9 mouse cellular contexts compared by ENCODE assay signal in genomic region chr9:107555031-107555457, GRCm38 (mm10). TPM values are rescaled to one million over a fixed set of nuclear protein-coding genes. Genes with fewer than 3 reads are reported as not detected.
DNase-seq lines count a peak whose midpoint lies in the region; ATAC-seq and TF ChIP-seq lines count a peak whose summit lies in the region.
"Had no signal": no experiment of that assay in that cellular context is flagged by ENCODE, and none has a peak within 500 bp of the region (broad histone marks: within the 10 kb centered on the region; RNA-seq: fewer than 3 reads in every experiment).

No protein-coding gene starts in this region.

- no peak for TF ChIP-seq RAD21 in MEL (IDR thresholded peaks at IDR 0.05; ENCODE audit: low read depth, low read length)

- H3K27me3 ChIP-seq in MEL (ENCODE audit: control insufficient read depth in 1 of 2, insufficient read depth in 2 of 2, low read length in 2 of 2): no peaks in the 10 kb centered on the region
- H3K27me3 ChIP-seq in hindbrain, embryonic 15.5 days: peaks cover 31% of the 10 kb centered on the region
- H3K27me3 ChIP-seq in liver, embryonic 12.5 days (replicated peaks): peaks cover 25% of the 10 kb centered on the region
- peaks cover 26% of the 10 kb centered on the region for H3K27me3 ChIP-seq in midbrain, postnatal 0 days (ENCODE audit: insufficient read depth, low read length)

- no peaks in the 10 kb centered on the region for H3K9me3 ChIP-seq in MEL (replicated peaks; ENCODE audit: insufficient read depth, low read length)
- H3K9me3 ChIP-seq in hindbrain, embryonic 15.5 days: no peaks in the 10 kb centered on the region
- H3K9me3 ChIP-seq in liver, embryonic 12.5 days (replicated peaks): no peaks in the 10 kb centered on the region
- no peaks in the 10 kb centered on the region for H3K9me3 ChIP-seq in midbrain, postnatal 0 days (ENCODE audit: low read length)

- peak overlapping the region; percentile 94 for H3K9ac ChIP-seq in MEL (ENCODE audit: control insufficient read depth, low read depth, low read length, poor library complexity, severe bottlenecking)
- peak overlapping the region; percentile 64 for H3K9ac ChIP-seq in hindbrain, embryonic 15.5 days
- H3K9ac ChIP-seq in liver, embryonic 12.5 days: peak overlapping the region; percentile 93
- H3K9ac ChIP-seq in midbrain, postnatal 0 days (replicated peaks; ENCODE audit: low read length, poor library complexity, severe bottlenecking): peak overlapping the region; percentile 74

- peaks cover 7 to 29% of the 10 kb centered on the region in 2 experiments; a peak in 3 of 4 replicates for H3K36me3 ChIP-seq in MEL (ENCODE audit: control insufficient read depth in 1 of 2, insufficient read depth in 2 of 2, low read length in 2 of 2)
- H3K36me3 ChIP-seq in hindbrain, embryonic 15.5 days: peaks cover 28% of the 10 kb centered on the region
- peaks cover 37% of the 10 kb centered on the region for H3K36me3 ChIP-seq in liver, embryonic 12.5 days
- H3K36me3 ChIP-seq in midbrain, postnatal 0 days (ENCODE audit: insufficient read depth, low read length): peaks cover 25% of the 10 kb centered on the region

- peak overlapping the region; percentile 82 to 91 for H3K4me3 ChIP-seq in MEL (ENCODE audit: control insufficient read depth in 1 of 2, insufficient read depth in 1 of 2, low read depth in 2 of 2, low read length in 2 of 2)
- H3K4me3 ChIP-seq in bone marrow macrophage, adult 2 months (ENCODE audit: insufficient read depth, low read length): peak overlapping the region; percentile 83
- H3K4me3 ChIP-seq in hindbrain, embryonic 15.5 days: peak overlapping the region; percentile 52
- peak overlapping the region; percentile 80 for H3K4me3 ChIP-seq in liver, embryonic 12.5 days
- H3K4me3 ChIP-seq in midbrain, postnatal 0 days (ENCODE audit: low read depth, low read length): peak overlapping the region; percentile 74

- peak overlapping the region; percentile 90 for H3K27ac ChIP-seq in MEL (ENCODE audit: control insufficient read depth, low read depth, low read length)
- H3K27ac ChIP-seq in bone marrow macrophage, adult 2 months (ENCODE audit: insufficient read depth, low read depth, low read length): peak overlapping the region; percentile 95
- peak overlapping the region; percentile 84 for H3K27ac ChIP-seq in hindbrain, embryonic 15.5 days (replicated peaks)
- H3K27ac ChIP-seq in liver, embryonic 12.5 days: peak overlapping the region; percentile 96
- H3K27ac ChIP-seq in midbrain, postnatal 0 days (ENCODE audit: low read depth, low read length): peak overlapping the region; percentile 79

- 0% methylated on average over 23 of the region's 23 CpGs for WGBS in hindbrain, embryonic 15.5 days
- WGBS in liver, embryonic 12.5 days (ENCODE audit: insufficient replicate concordance): 0% methylated on average over 23 of the region's 23 CpGs
- WGBS in midbrain, postnatal 0 days: 0% methylated on average over 23 of the region's 23 CpGs

- ATAC-seq in hindbrain, embryonic 15.5 days (ENCODE audit: low FRiP score, low read depth): peak; percentile 44; the same call in 1 of the 2 replicates
- ATAC-seq in liver, embryonic 12.5 days: peak; percentile 14
- ATAC-seq in midbrain, postnatal 0 days (ENCODE audit: low FRiP score): no peak

- TF ChIP-seq EP300 in MEL (IDR thresholded peaks at IDR 0.05; ENCODE audit: low read depth in 1 of 2, low read length in 2 of 2): no peak

- peak; percentile 84 for DNase-seq in MEL (ENCODE audit: low read depth, low spot score)
- DNase-seq in gastrocnemius, adult 8-10 months (ENCODE audit: low spot score in 2 of 2): peak; percentile 55 to 57
- DNase-seq in midbrain, postnatal 0 days (ENCODE audit: low spot score): no peak
- no peak for DNase-seq in layer of hippocampus, postnatal 25 days (ENCODE audit: extremely low spot score in 1 of 2, low spot score in 1 of 2)
- no peak for DNase-seq in layer of hippocampus, adult 8-10 months (ENCODE audit: low spot score in 2 of 2)

- TF ChIP-seq CTCF in MEL (IDR thresholded peaks at IDR 0.05 in 2 of 3, conservative IDR thresholded peaks at IDR 0.05 in 1 of 3; ENCODE audit: control insufficient read depth in 1 of 3, insufficient read depth in 1 of 3, low read depth in 2 of 3, low read length in 3 of 3, poor library complexity in 1 of 3, severe bottlenecking in 1 of 3): no peak
- no peak for TF ChIP-seq CTCF in bone marrow macrophage, adult 2 months (IDR thresholded peaks at IDR 0.05; ENCODE audit: low read depth, low read length)
- TF ChIP-seq CTCF in midbrain, postnatal 0 days (IDR thresholded peaks at IDR 0.05): no peak

- peaks cover 35% of the 10 kb centered on the region for H3K79me2 ChIP-seq in MEL (ENCODE audit: control insufficient read depth, insufficient read depth, low read length, poor library complexity)

- peaks cover 10 to 33% of the 10 kb centered on the region in 2 experiments for H3K4me1 ChIP-seq in MEL (ENCODE audit: control insufficient read depth in 1 of 2, insufficient read depth in 2 of 2, low read length in 2 of 2)
- H3K4me1 ChIP-seq in bone marrow macrophage, adult 2 months (ENCODE audit: control insufficient read depth, insufficient read depth, low read length): peaks cover 28% of the 10 kb centered on the region
- peaks cover 44% of the 10 kb centered on the region for H3K4me1 ChIP-seq in hindbrain, embryonic 15.5 days (replicated peaks)
- H3K4me1 ChIP-seq in liver, embryonic 12.5 days: peaks cover 65% of the 10 kb centered on the region
- no peaks in the 10 kb centered on the region; the same call in 1 of the 2 replicates for H3K4me1 ChIP-seq in midbrain, postnatal 0 days (ENCODE audit: insufficient read depth, low read length)

- H3K4me2 ChIP-seq in hindbrain, embryonic 15.5 days: peak overlapping the region; percentile 87
- H3K4me2 ChIP-seq in liver, embryonic 12.5 days: peak overlapping the region; percentile 95
- peak overlapping the region; percentile 81 for H3K4me2 ChIP-seq in midbrain, postnatal 0 days (ENCODE audit: low read depth, low read length, poor library complexity, severe bottlenecking)

- no peak for TF ChIP-seq POLR2A in MEL (IDR thresholded peaks at IDR 0.05; ENCODE audit: control insufficient read depth in 1 of 2, insufficient read depth in 1 of 2, low read depth in 1 of 2, low read length in 2 of 2, poor library complexity in 1 of 2)
- TF ChIP-seq POLR2A in bone marrow macrophage, adult 2 months (IDR thresholded peaks at IDR 0.05; ENCODE audit: borderline replicate concordance, low read depth, low read length): no peak

RNA-seq across cellular contexts. Expression of gene Rassf1, which starts 3.7 kb away (rescaled TPM):
- total RNA-seq in MEL (2012; rRNA removed): 40.6 and 48.0 TPM in 2 replicates
- 10 to 100 TPM in 1 of 2 experiments, not detected in 1; 56.9 TPM for polyA plus RNA-seq in MEL (2012; ENCODE audit: insufficient read depth in 1 of 2, insufficient read length in 2 of 2, low read depth in 1 of 2, low replicate concordance in 2 of 2, missing spikeins in 1 of 2)
- polyA plus RNA-seq in bone marrow macrophage, adult 2 months (2012; ENCODE audit: insufficient read depth, insufficient read length, missing spikeins): 45.1 and 46.2 TPM in 2 replicates
- total RNA-seq in gastrocnemius, adult 8-10 months (2022): 10 to 100 TPM in 3 of 4 experiments, 1 to 10 TPM in 1; 9.3 to 14.4 (median 11.9) TPM
- 43.6 and 43.9 TPM in 2 replicates for polyA plus RNA-seq in hindbrain, embryonic 15.5 days (2015; fragmentation: Nextera tagmentation; extraction: Ambion mirVana)
- 22.2 and 24.8 TPM in 2 replicates for polyA plus RNA-seq in liver, embryonic 12.5 days (2016; fragmentation: Nextera tagmentation; extraction: Ambion mirVana)
- total RNA-seq in midbrain, postnatal 0 days (2014; rRNA removed): 21.1 and 25.7 TPM in 2 replicates
- 33.4 and 36.6 TPM in 2 replicates for polyA plus RNA-seq in midbrain, postnatal 0 days (2015; fragmentation: Nextera tagmentation; extraction: Ambion mirVana)
- total RNA-seq in layer of hippocampus, postnatal 25 days (2021): 10 to 100 TPM; 16.1 to 16.3 TPM
- total RNA-seq in layer of hippocampus, adult 8-10 months (2022): 10 to 100 TPM; 17.3 to 22.5 (median 19.0) TPM

RNA-seq across cellular contexts. Expression of gene Zmynd10, which starts 7.9 kb away (rescaled TPM):
- 0.26 and 0.31 TPM in 2 replicates for total RNA-seq in MEL (2012; rRNA removed)
- under 1 TPM in 1 of 2 experiments, not detected in 1; 0.85 TPM for polyA plus RNA-seq in MEL (2012; ENCODE audit: insufficient read depth in 1 of 2, insufficient read length in 2 of 2, low read depth in 1 of 2, low replicate concordance in 2 of 2, missing spikeins in 1 of 2)
- 0.66 TPM in 1 of 2 replicates, not detected in the other for polyA plus RNA-seq in bone marrow macrophage, adult 2 months (2012; ENCODE audit: insufficient read depth, insufficient read length, missing spikeins)
- under 1 TPM in 1 of 4 experiments, not detected in 3; 0.22 TPM for total RNA-seq in gastrocnemius, adult 8-10 months (2022)
- 3.4 and 4.3 TPM in 2 replicates for polyA plus RNA-seq in hindbrain, embryonic 15.5 days (2015; fragmentation: Nextera tagmentation; extraction: Ambion mirVana)
- not detected in 2 replicates for polyA plus RNA-seq in liver, embryonic 12.5 days (2016; fragmentation: Nextera tagmentation; extraction: Ambion mirVana)
- 3.3 and 4.2 TPM in 2 replicates for total RNA-seq in midbrain, postnatal 0 days (2014; rRNA removed)
- 4.9 and 5.0 TPM in 2 replicates for polyA plus RNA-seq in midbrain, postnatal 0 days (2015; fragmentation: Nextera tagmentation; extraction: Ambion mirVana)
- 1 to 10 TPM; 4.7 to 5.2 TPM for total RNA-seq in layer of hippocampus, postnatal 25 days (2021)
- 1 to 10 TPM; 4.5 to 7.8 (median 6.3) TPM for total RNA-seq in layer of hippocampus, adult 8-10 months (2022)
- total RNA-seq: gastrocnemius, postnatal 4 days had no signal

RNA-seq across cellular contexts. Expression of gene Tusc2, which starts 8.0 kb away (rescaled TPM):
- total RNA-seq in MEL (2012; rRNA removed): 29.9 and 36.2 TPM in 2 replicates
- 10 to 100 TPM in 1 of 2 experiments, not detected in 1; 48.9 TPM for polyA plus RNA-seq in MEL (2012; ENCODE audit: insufficient read depth in 1 of 2, insufficient read length in 2 of 2, low read depth in 1 of 2, low replicate concordance in 2 of 2, missing spikeins in 1 of 2)
- polyA plus RNA-seq in bone marrow macrophage, adult 2 months (2012; ENCODE audit: insufficient read depth, insufficient read length, missing spikeins): 23.0 and 23.6 TPM in 2 replicates
- total RNA-seq in gastrocnemius, adult 8-10 months (2022): 10 to 100 TPM; 44.6 to 54.5 (median 46.9) TPM
- polyA plus RNA-seq in hindbrain, embryonic 15.5 days (2015; fragmentation: Nextera tagmentation; extraction: Ambion mirVana): 119 and 129 TPM in 2 replicates
- polyA plus RNA-seq in liver, embryonic 12.5 days (2016; fragmentation: Nextera tagmentation; extraction: Ambion mirVana): 48.6 and 52.7 TPM in 2 replicates
- total RNA-seq in midbrain, postnatal 0 days (2014; rRNA removed): 136 and 142 TPM in 2 replicates
- polyA plus RNA-seq in midbrain, postnatal 0 days (2015; fragmentation: Nextera tagmentation; extraction: Ambion mirVana): 132 and 137 TPM in 2 replicates
- total RNA-seq in layer of hippocampus, postnatal 25 days (2021): 10 to 100 TPM; 71.1 to 76.0 TPM
- total RNA-seq in layer of hippocampus, adult 8-10 months (2022): 10 to 100 TPM; 73.2 to 83.4 (median 76.0) TPM

RNA-seq across cellular contexts. Expression of gene Hyal2, which starts 12.7 kb away (rescaled TPM):
- 24.8 and 32.0 TPM in 2 replicates for total RNA-seq in MEL (2012; rRNA removed)
- polyA plus RNA-seq in MEL (2012; ENCODE audit: insufficient read depth in 1 of 2, insufficient read length in 2 of 2, low read depth in 1 of 2, low replicate concordance in 2 of 2, missing spikeins in 1 of 2): 10 to 100 TPM in 1 of 2 experiments, not detected in 1; 31.3 TPM
- 8.8 and 10.3 TPM in 2 replicates for polyA plus RNA-seq in bone marrow macrophage, adult 2 months (2012; ENCODE audit: insufficient read depth, insufficient read length, missing spikeins)
- 10 to 100 TPM; 12.7 to 18.6 (median 16.7) TPM for total RNA-seq in gastrocnemius, adult 8-10 months (2022)
- 65.8 and 67.4 TPM in 2 replicates for polyA plus RNA-seq in hindbrain, embryonic 15.5 days (2015; fragmentation: Nextera tagmentation; extraction: Ambion mirVana)
- 53.9 and 57.6 TPM in 2 replicates for polyA plus RNA-seq in liver, embryonic 12.5 days (2016; fragmentation: Nextera tagmentation; extraction: Ambion mirVana)
- 65.3 and 65.4 TPM in 2 replicates for total RNA-seq in midbrain, postnatal 0 days (2014; rRNA removed)
- polyA plus RNA-seq in midbrain, postnatal 0 days (2015; fragmentation: Nextera tagmentation; extraction: Ambion mirVana): 42.7 and 47.9 TPM in 2 replicates
- total RNA-seq in layer of hippocampus, postnatal 25 days (2021): 10 to 100 TPM; 13.2 to 17.8 TPM
- total RNA-seq in layer of hippocampus, adult 8-10 months (2022): 10 to 100 TPM; 12.9 to 16.6 (median 16.4) TPM

RNA-seq across cellular contexts. Expression of gene Nprl2, which starts 13.0 kb away (rescaled TPM):
- total RNA-seq in MEL (2012; rRNA removed): 23.2 and 25.4 TPM in 2 replicates
- 10 to 100 TPM in 1 of 2 experiments, not detected in 1; 30.2 TPM for polyA plus RNA-seq in MEL (2012; ENCODE audit: insufficient read depth in 1 of 2, insufficient read length in 2 of 2, low read depth in 1 of 2, low replicate concordance in 2 of 2, missing spikeins in 1 of 2)
- 19.9 and 22.5 TPM in 2 replicates for polyA plus RNA-seq in bone marrow macrophage, adult 2 months (2012; ENCODE audit: insufficient read depth, insufficient read length, missing spikeins)
- total RNA-seq in gastrocnemius, adult 8-10 months (2022): 10 to 100 TPM; 10.4 to 13.4 (median 11.0) TPM
- polyA plus RNA-seq in hindbrain, embryonic 15.5 days (2015; fragmentation: Nextera tagmentation; extraction: Ambion mirVana): 69.2 and 70.2 TPM in 2 replicates
- 15.3 and 16.0 TPM in 2 replicates for polyA plus RNA-seq in liver, embryonic 12.5 days (2016; fragmentation: Nextera tagmentation; extraction: Ambion mirVana)
- total RNA-seq in midbrain, postnatal 0 days (2014; rRNA removed): 55.5 and 68.7 TPM in 2 replicates
- 60.0 and 66.5 TPM in 2 replicates for polyA plus RNA-seq in midbrain, postnatal 0 days (2015; fragmentation: Nextera tagmentation; extraction: Ambion mirVana)
- total RNA-seq in layer of hippocampus, postnatal 25 days (2021): 10 to 100 TPM; 42.4 to 44.9 TPM
- total RNA-seq in layer of hippocampus, adult 8-10 months (2022): 10 to 100 TPM; 39.4 to 46.9 (median 44.5) TPM

Comparison
In these comparisons a context has a peak if more than half of its experiments do, and no peak if none do; other contexts are left out.
1. DNase-seq: peak in MEL (single experiment) and gastrocnemius, adult 8-10 months (2 of 2); none in midbrain, postnatal 0 days (single experiment), layer of hippocampus, postnatal 25 days (0 of 2) and layer of hippocampus, adult 8-10 months (0 of 2).
2. Peak in every context shown above with its lines, with median percentiles within 50 percentile points of each other: H3K27ac ChIP-seq, H3K4me3 ChIP-seq, H3K9ac ChIP-seq and H3K4me2 ChIP-seq.